In the genomic region with DNA sequence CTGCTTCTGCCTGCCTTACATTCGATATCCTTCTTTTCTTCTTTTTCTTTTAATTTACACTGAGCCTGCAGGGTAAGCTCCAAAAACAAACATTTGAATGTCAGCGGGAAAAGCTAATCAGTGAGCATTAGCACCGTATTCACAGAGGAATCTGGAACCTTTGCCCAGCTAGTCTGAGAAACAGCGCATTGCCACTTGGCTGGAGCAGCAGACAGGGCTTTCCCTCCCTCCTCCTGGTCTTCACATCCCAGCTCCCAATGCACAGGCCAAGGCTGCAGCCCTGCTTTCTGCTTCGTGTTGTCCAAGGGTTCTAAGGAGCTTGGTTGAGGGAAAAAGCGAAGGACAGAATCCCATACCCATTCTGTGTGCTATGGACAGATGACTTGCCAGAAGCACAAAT, we compare ENCODE assay signal across 20 mouse cellular contexts. TPM values are rescaled to one million over a fixed set of nuclear protein-coding genes. Genes with fewer than 3 reads are reported as not detected.
DNase-seq lines count a peak whose midpoint lies in the region; ATAC-seq lines count a peak whose summit lies in the region.
"Had no signal": no experiment of that assay in that cellular context is flagged by ENCODE, and none has a peak within 500 bp of the region (broad histone marks: within the 10 kb centered on the region; RNA-seq: fewer than 3 reads in every experiment).

No protein-coding gene starts in this region.

- H3K9me3 ChIP-seq in hindbrain, embryonic 13.5 days = no peaks in the 10 kb centered on the region
- H3K9me3 ChIP-seq in hindbrain, embryonic 10.5 days = no peaks in the 10 kb centered on the region
- no peaks in the 10 kb centered on the region for H3K9me3 ChIP-seq in neural tube, embryonic 11.5 days (ENCODE audit: control insufficient read depth, low read length)
- no peaks in the 10 kb centered on the region for H3K9me3 ChIP-seq in neural tube, embryonic 13.5 days
- H3K9me3 ChIP-seq: kidney, embryonic 15.5 days; midbrain, embryonic 12.5 days had no signal

- H3K27ac ChIP-seq in hindbrain, embryonic 13.5 days = no peak overlapping the region
- no peak overlapping the region for H3K27ac ChIP-seq in hindbrain, embryonic 10.5 days
- no peak overlapping the region for H3K27ac ChIP-seq in neural tube, embryonic 11.5 days (ENCODE audit: low read depth, low read length)
- peak overlapping the region; percentile 29; the same call in 1 of the 2 replicates for H3K27ac ChIP-seq in neural tube, embryonic 13.5 days (replicated peaks)
- H3K27ac ChIP-seq: heart, adult 2 months; kidney, embryonic 15.5 days; midbrain, embryonic 12.5 days had no signal

- H3K4me3 ChIP-seq in hindbrain, embryonic 13.5 days = peak overlapping the region; percentile 59; the same call in 1 of the 2 replicates
- no peak overlapping the region for H3K4me3 ChIP-seq in hindbrain, embryonic 10.5 days
- H3K4me3 ChIP-seq in neural tube, embryonic 11.5 days (ENCODE audit: low read depth, low read length) = no peak overlapping the region
- H3K4me3 ChIP-seq in neural tube, embryonic 13.5 days = peak overlapping the region; percentile 64
- H3K4me3 ChIP-seq: heart, adult 2 months; kidney, embryonic 15.5 days; midbrain, embryonic 12.5 days had no signal

- H3K9ac ChIP-seq in hindbrain, embryonic 13.5 days = no peak overlapping the region
- no peak overlapping the region for H3K9ac ChIP-seq in neural tube, embryonic 11.5 days (ENCODE audit: low read length)
- H3K9ac ChIP-seq in neural tube, embryonic 13.5 days = peak overlapping the region; percentile 52
- H3K9ac ChIP-seq: kidney, embryonic 15.5 days; midbrain, embryonic 12.5 days had no signal

- peak; percentile 56 to 77 for DNase-seq in cerebellum, postnatal 14 days
- DNase-seq in cerebellum, adult 8-10 months = no peak
- DNase-seq in hindbrain, embryonic 10.5 days (ENCODE audit: low spot score) = no peak
- peak; percentile 17 for DNase-seq in neural tube, embryonic 11.5 days (ENCODE audit: low spot score)
- DNase-seq in neural tube, embryonic 10.5 days (ENCODE audit: extremely low spot score, low spot score) = no peak
- no peak for DNase-seq in adrenal gland, postnatal 4 days (ENCODE audit: low spot score in 2 of 2)
- DNase-seq: adrenal gland, adult 8-10 months; cerebellum, adult 9-10 months; gastrocnemius, postnatal 10 days; heart, adult 2 months; lung, adult 18-20 months; lung, postnatal 4 days; thymus, adult 18-20 months had no signal

- peaks cover 43% of the 10 kb centered on the region for H3K27me3 ChIP-seq in hindbrain, embryonic 13.5 days
- peaks cover 58% of the 10 kb centered on the region for H3K27me3 ChIP-seq in hindbrain, embryonic 10.5 days (ENCODE audit: insufficient read depth, poor library complexity, severe bottlenecking)
- H3K27me3 ChIP-seq in neural tube, embryonic 11.5 days (ENCODE audit: control insufficient read depth, insufficient read depth, low read length) = peaks cover 19% of the 10 kb centered on the region
- peaks cover 22% of the 10 kb centered on the region for H3K27me3 ChIP-seq in neural tube, embryonic 13.5 days

- ATAC-seq in hindbrain, embryonic 13.5 days (ENCODE audit: low FRiP score) = no peak
- no peak for ATAC-seq in neural tube, embryonic 11.5 days (ENCODE audit: insufficient read depth, low FRiP score, low TSS enrichment)
- ATAC-seq in neural tube, embryonic 13.5 days (ENCODE audit: low read depth) = no peak

- H3K36me3 ChIP-seq in hindbrain, embryonic 13.5 days = no peaks in the 10 kb centered on the region
- no peaks in the 10 kb centered on the region for H3K36me3 ChIP-seq in hindbrain, embryonic 10.5 days
- H3K36me3 ChIP-seq in neural tube, embryonic 11.5 days (ENCODE audit: control insufficient read depth, insufficient read depth, low read length) = no peaks in the 10 kb centered on the region
- no peaks in the 10 kb centered on the region for H3K36me3 ChIP-seq in neural tube, embryonic 13.5 days
- H3K36me3 ChIP-seq: kidney, embryonic 15.5 days; midbrain, embryonic 12.5 days had no signal

- H3K4me2 ChIP-seq in hindbrain, embryonic 13.5 days = peak overlapping the region; percentile 98
- no peak overlapping the region for H3K4me2 ChIP-seq in neural tube, embryonic 11.5 days (ENCODE audit: low read depth)
- peak overlapping the region; percentile 94 for H3K4me2 ChIP-seq in neural tube, embryonic 13.5 days
- H3K4me2 ChIP-seq: kidney, embryonic 15.5 days; midbrain, embryonic 12.5 days had no signal

- H3K4me1 ChIP-seq in hindbrain, embryonic 13.5 days (replicated peaks) = peaks cover 26% of the 10 kb centered on the region
- peaks cover 24% of the 10 kb centered on the region for H3K4me1 ChIP-seq in hindbrain, embryonic 10.5 days (replicated peaks)
- H3K4me1 ChIP-seq in neural tube, embryonic 11.5 days (ENCODE audit: control insufficient read depth, insufficient read depth, low read length) = 0 out of 2 replicates have a peak, but pooled peaks cover 3% of the 10 kb centered on the region
- H3K4me1 ChIP-seq in neural tube, embryonic 13.5 days (replicated peaks) = peaks cover 36% of the 10 kb centered on the region

- WGBS in hindbrain, embryonic 13.5 days = 21% methylated on average over 6 of the region's 6 CpGs
- 20% methylated on average over 6 of the region's 6 CpGs for WGBS in hindbrain, embryonic 10.5 days
- WGBS in neural tube, embryonic 11.5 days = 20% methylated on average over 6 of the region's 6 CpGs
- 24% methylated on average over 6 of the region's 6 CpGs for WGBS in neural tube, embryonic 13.5 days

RNA-seq across cellular contexts. Expression of a gene that starts 2.6 kb away (rescaled TPM):
- 2.4 and 2.8 TPM in 2 replicates for polyA plus RNA-seq in hindbrain, embryonic 13.5 days (2015; fragmentation: Nextera tagmentation; extraction: Ambion mirVana)
- polyA plus RNA-seq in hindbrain, embryonic 10.5 days (2016; fragmentation: Nextera tagmentation; extraction: Ambion mirVana) = 0.15 and 0.24 TPM in 2 replicates
- polyA plus RNA-seq in neural tube, embryonic 11.5 days (2014; fragmentation: Nextera tagmentation; extraction: Ambion mirVana) = 0.57 TPM in 2 replicates
- 3.0 TPM in 2 replicates for polyA plus RNA-seq in neural tube, embryonic 13.5 days (2015; fragmentation: Nextera tagmentation; extraction: Ambion mirVana)
- total RNA-seq in adrenal gland, postnatal 4 days (2021) = under 1 TPM; 0.42 to 0.65 TPM
- total RNA-seq: heart, adult 2 months; liver, adult 2 months; MEL; neutrophil, adult 5-6 weeks had no signal
- polyA plus RNA-seq: heart, adult 2 months; liver, adult 2 months had no signal

Comparison
In these comparisons a context has a peak if more than half of its experiments do, and no peak if none do; other contexts are left out.
1. DNase-seq: peak in cerebellum, postnatal 14 days (2 of 2) and neural tube, embryonic 11.5 days (single experiment); none in cerebellum, adult 8-10 months (single experiment), hindbrain, embryonic 10.5 days (single experiment), neural tube, embryonic 10.5 days (single experiment) and adrenal gland, postnatal 4 days (0 of 2).
2. H3K4me3 ChIP-seq: peak in hindbrain, embryonic 13.5 days (single experiment) and neural tube, embryonic 13.5 days (single experiment); none in hindbrain, embryonic 10.5 days (single experiment) and neural tube, embryonic 11.5 days (single experiment).